In the genomic region with DNA sequence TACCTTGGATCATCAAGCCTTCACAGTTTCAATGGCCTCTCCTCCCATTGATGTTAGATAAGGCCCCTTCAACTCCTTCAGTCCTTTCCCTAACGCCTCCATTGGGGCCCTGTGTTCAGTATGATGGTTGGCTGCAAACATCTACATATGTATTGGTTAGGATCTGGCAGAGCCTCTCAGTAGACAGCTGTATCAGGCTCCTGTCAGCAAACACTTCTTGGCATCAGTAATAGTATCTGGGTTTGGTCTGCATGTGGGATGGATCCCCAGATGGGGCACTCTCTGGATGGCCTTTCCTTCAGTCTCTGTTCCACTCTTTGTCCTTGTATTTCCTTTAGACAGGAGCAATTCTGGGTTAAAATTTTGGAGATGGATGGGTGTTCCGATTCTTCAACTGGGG, we compare ENCODE assay signal across 23 mouse cellular contexts.
"Had no signal": no experiment of that assay in that cellular context is flagged by ENCODE, and none has a peak within 500 bp of the region (broad histone marks: within the 10 kb centered on the region; RNA-seq: fewer than 3 reads in every experiment).

No protein-coding gene starts in this region.

- H3K4me1 ChIP-seq: heart, embryonic 12.5 days; intestine, embryonic 15.5 days; limb, embryonic 15.5 days had no signal

- H3K27ac ChIP-seq: heart, adult 2 months; hindbrain, embryonic 10.5 days; hindbrain, embryonic 12.5 days; hindbrain, embryonic 14.5 days; intestine, embryonic 15.5 days; layer of hippocampus, adult 2 months; left cerebral cortex, adult 2 months; limb, embryonic 13.5 days; limb, embryonic 15.5 days had no signal

- H3K36me3 ChIP-seq: heart, embryonic 12.5 days; hindbrain, embryonic 10.5 days; hindbrain, embryonic 12.5 days; intestine, embryonic 15.5 days; limb, embryonic 13.5 days; limb, embryonic 15.5 days had no signal

- ATAC-seq: forebrain, embryonic 16.5 days; hindbrain, embryonic 16.5 days; inflammation-experienced regulatory T-cells, adult 6 months; intestine, embryonic 15.5 days; intestine, postnatal 0 days had no signal

- H3K4me3 ChIP-seq: heart, adult 2 months; heart, embryonic 12.5 days; hindbrain, embryonic 10.5 days; hindbrain, embryonic 12.5 days; intestine, embryonic 15.5 days; layer of hippocampus, adult 2 months; left cerebral cortex, adult 2 months; limb, embryonic 13.5 days; limb, embryonic 15.5 days had no signal

- H3K9me3 ChIP-seq: hindbrain, embryonic 12.5 days; intestine, embryonic 15.5 days; limb, embryonic 15.5 days had no signal

- H3K9ac ChIP-seq: heart, embryonic 12.5 days; hindbrain, embryonic 12.5 days; hindbrain, embryonic 14.5 days; intestine, embryonic 15.5 days; limb, embryonic 13.5 days; limb, embryonic 15.5 days had no signal

- H3K4me2 ChIP-seq: heart, embryonic 12.5 days; hindbrain, embryonic 12.5 days; hindbrain, embryonic 14.5 days; intestine, embryonic 15.5 days; limb, embryonic 13.5 days; limb, embryonic 15.5 days had no signal

- DNase-seq: gastrocnemius, postnatal 10 days; gastrocnemius, postnatal 25 days; heart, adult 2 months; heart, postnatal 10 days; heart, postnatal 36 days; kidney, adult 18-20 months; kidney, adult 8-10 months; kidney, postnatal 10 days; kidney, postnatal 25 days; kidney, postnatal 4 days had no signal

- H3K27me3 ChIP-seq: heart, embryonic 12.5 days; hindbrain, embryonic 12.5 days; intestine, embryonic 15.5 days; limb, embryonic 13.5 days; limb, embryonic 15.5 days had no signal
